Mouse (Mus musculus) brain, embryonic 14.5 days (tissue): Measurements from ENCODE around the gene Anp32b.

Experiments used
- CTCF ChIP-seq: fragments of 200-500 bp; IDR thresholded peaks from 2 replicates; pipeline ENCODE4 v1.5.1; 2012; ENCODE audit warnings: inconsistent platforms, mild to moderate bottlenecking, moderate library complexity, borderline replicate concordance; ENCODE audit not compliant: insufficient read depth, insufficient read length; ENCODE audit errors: extremely low read depth
- POLR2A ChIP-seq: fragments of 200-500 bp; IDR thresholded peaks from 2 replicates; pipeline ENCODE4 v1.6.1; 2012; ENCODE audit warnings: mild to moderate bottlenecking, inconsistent platforms, borderline replicate concordance; ENCODE audit not compliant: poor library complexity, insufficient read depth, insufficient read length, severe bottlenecking; ENCODE audit errors: extremely low read depth

GRCm38 (mm10) chr4:46458411-46458810 is 7.7 kb downstream of the Anp32b start:
- TF ChIP-seq POLR2A (no peak), CTCF (no peak)
